ENCODE assay signal across 11 mouse cellular contexts in the genomic region with DNA sequence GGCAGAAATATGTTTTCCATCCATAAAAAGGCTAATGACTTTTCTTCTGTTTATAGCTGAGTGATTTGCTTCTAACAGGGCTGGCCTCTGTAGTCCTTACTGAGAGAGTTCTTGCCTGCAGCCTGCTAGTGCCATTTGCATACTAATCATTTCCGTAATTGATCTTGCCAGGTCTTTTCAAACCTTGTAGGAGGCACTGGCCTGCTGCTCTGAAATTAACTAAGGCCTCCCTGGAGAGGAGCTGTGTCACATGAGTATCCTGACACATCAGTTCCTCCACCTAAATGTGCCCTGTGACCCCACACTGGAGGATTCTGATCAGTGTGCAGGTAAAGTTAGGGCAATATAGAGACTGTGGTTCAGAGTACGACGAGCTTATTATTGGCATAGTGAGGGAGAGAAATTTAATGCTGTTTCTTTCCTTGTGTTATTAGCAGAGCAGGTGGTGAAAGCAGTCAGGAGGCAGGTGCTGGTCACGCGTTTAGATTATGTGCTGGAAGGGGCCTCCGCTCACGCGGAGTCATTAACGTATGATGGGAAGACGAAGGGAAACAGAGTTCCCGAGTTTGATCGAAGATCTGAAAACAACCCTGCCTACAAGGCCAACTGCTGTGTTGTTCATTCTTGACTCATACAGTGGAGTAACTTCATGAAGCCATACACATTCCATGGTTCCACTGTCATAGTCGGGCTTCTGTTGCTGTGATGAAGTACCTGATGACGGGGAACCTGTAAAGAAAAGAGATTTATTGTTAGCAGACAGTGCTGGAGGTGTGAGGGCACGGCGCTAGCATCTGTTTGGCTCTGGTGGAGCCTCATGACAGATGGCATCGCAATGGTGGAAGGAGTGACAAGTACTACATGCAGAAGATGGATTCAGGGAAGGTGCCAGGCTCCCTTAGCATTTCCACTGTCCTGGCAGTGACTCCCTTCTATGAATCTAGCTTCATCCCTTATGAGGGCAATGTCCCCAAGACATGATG.
A peak's percentile ranks its signal among the peaks of the same experiment; 100 is the strongest.
DNase-seq lines count a peak whose midpoint lies in the region; ATAC-seq lines count a peak whose summit lies in the region.
"Had no signal": no experiment of that assay in that cellular context is flagged by ENCODE, and none has a peak within 500 bp of the region (broad histone marks: within the 10 kb centered on the region; RNA-seq: fewer than 3 reads in every experiment).

No protein-coding gene starts in this region.

- no peak overlapping the region for H3K27ac ChIP-seq in forebrain, embryonic 16.5 days (ENCODE audit: low read length)
- H3K27ac ChIP-seq in liver, embryonic 11.5 days (ENCODE audit: low read depth, low read length), result no peak overlapping the region
- H3K27ac ChIP-seq: liver, embryonic 14.5 days; stomach, embryonic 15.5 days had no signal

- no peak overlapping the region for H3K4me2 ChIP-seq in forebrain, embryonic 16.5 days (ENCODE audit: low read length)
- no peak overlapping the region for H3K4me2 ChIP-seq in liver, embryonic 11.5 days
- H3K4me2 ChIP-seq: stomach, embryonic 15.5 days had no signal

- peak; percentile 15 to 17 for DNase-seq in cerebellum, postnatal 25 days
- no peak for DNase-seq in cerebellum, adult 18-20 months
- DNase-seq in ES-CJ7 (ENCODE audit: low read depth, low spot score), result peak; percentile 7
- DNase-seq in layer of hippocampus, postnatal 36 days, result peak; percentile 5 to 6
- DNase-seq in liver, embryonic 11.5 days (ENCODE audit: low spot score), result no peak
- DNase-seq in embryo, embryonic 10 days (ENCODE audit: low spot score), result no peak
- DNase-seq in spleen, postnatal 4 days (ENCODE audit: low spot score in 2 of 2), result no peak

- ATAC-seq in forebrain, embryonic 16.5 days, result peak; percentile 79
- ATAC-seq in liver, embryonic 11.5 days (replicated peaks; ENCODE audit: low FRiP score), result no peak

- no peak overlapping the region for H3K9ac ChIP-seq in forebrain, embryonic 16.5 days (replicated peaks; ENCODE audit: low read depth, low read length)
- no peak overlapping the region for H3K9ac ChIP-seq in liver, embryonic 11.5 days (ENCODE audit: low read depth, low read length)
- H3K9ac ChIP-seq: liver, embryonic 14.5 days; stomach, embryonic 15.5 days had no signal

- no peak overlapping the region for H3K4me3 ChIP-seq in forebrain, embryonic 16.5 days (replicated peaks; ENCODE audit: low read length)
- no peak overlapping the region for H3K4me3 ChIP-seq in liver, embryonic 11.5 days (ENCODE audit: low read depth, low read length)
- H3K4me3 ChIP-seq: megakaryocyte, embryonic 14.5 days; stomach, embryonic 15.5 days had no signal

- 43% methylated on average over 17 of the region's 17 CpGs for WGBS in forebrain, embryonic 16.5 days
- 72% methylated on average over 17 of the region's 17 CpGs for WGBS in liver, embryonic 11.5 days

- no peaks in the 10 kb centered on the region for H3K9me3 ChIP-seq in forebrain, embryonic 16.5 days (ENCODE audit: control insufficient read depth, low read length)
- H3K9me3 ChIP-seq in liver, embryonic 11.5 days (ENCODE audit: control insufficient read depth, low read length), result no peaks in the 10 kb centered on the region
- H3K9me3 ChIP-seq: megakaryocyte, embryonic 14.5 days; stomach, embryonic 15.5 days had no signal

- H3K27me3 ChIP-seq in forebrain, embryonic 16.5 days (replicated peaks; ENCODE audit: control insufficient read depth, insufficient read depth, low read length), result no peaks in the 10 kb centered on the region
- no peaks in the 10 kb centered on the region for H3K27me3 ChIP-seq in liver, embryonic 11.5 days (replicated peaks; ENCODE audit: control insufficient read depth, insufficient read depth, low read length)
- H3K27me3 ChIP-seq: megakaryocyte, embryonic 14.5 days; stomach, embryonic 15.5 days had no signal

- no peaks in the 10 kb centered on the region for H3K36me3 ChIP-seq in forebrain, embryonic 16.5 days (ENCODE audit: control insufficient read depth, insufficient read depth)
- no peaks in the 10 kb centered on the region for H3K36me3 ChIP-seq in liver, embryonic 11.5 days (ENCODE audit: control insufficient read depth, insufficient read depth, low read length)
- H3K36me3 ChIP-seq: stomach, embryonic 15.5 days had no signal

- peaks cover 8% of the 10 kb centered on the region for H3K4me1 ChIP-seq in forebrain, embryonic 16.5 days (replicated peaks; ENCODE audit: control insufficient read depth, insufficient read depth, low read length)
- no peaks in the 10 kb centered on the region for H3K4me1 ChIP-seq in liver, embryonic 11.5 days (replicated peaks; ENCODE audit: control insufficient read depth, insufficient read depth, low read length)
- H3K4me1 ChIP-seq: megakaryocyte, embryonic 14.5 days; stomach, embryonic 15.5 days had no signal

Comparison
In these comparisons a context has a peak if more than half of its experiments do, and no peak if none do; other contexts are left out.
1. DNase-seq: peak in cerebellum, postnatal 25 days (2 of 2), ES-CJ7 (single experiment) and layer of hippocampus, postnatal 36 days (2 of 2); none in cerebellum, adult 18-20 months (0 of 2), liver, embryonic 11.5 days (single experiment), embryo, embryonic 10 days (single experiment) and spleen, postnatal 4 days (0 of 2).